8 mouse cellular contexts compared by ENCODE assay signal in the genomic region with DNA sequence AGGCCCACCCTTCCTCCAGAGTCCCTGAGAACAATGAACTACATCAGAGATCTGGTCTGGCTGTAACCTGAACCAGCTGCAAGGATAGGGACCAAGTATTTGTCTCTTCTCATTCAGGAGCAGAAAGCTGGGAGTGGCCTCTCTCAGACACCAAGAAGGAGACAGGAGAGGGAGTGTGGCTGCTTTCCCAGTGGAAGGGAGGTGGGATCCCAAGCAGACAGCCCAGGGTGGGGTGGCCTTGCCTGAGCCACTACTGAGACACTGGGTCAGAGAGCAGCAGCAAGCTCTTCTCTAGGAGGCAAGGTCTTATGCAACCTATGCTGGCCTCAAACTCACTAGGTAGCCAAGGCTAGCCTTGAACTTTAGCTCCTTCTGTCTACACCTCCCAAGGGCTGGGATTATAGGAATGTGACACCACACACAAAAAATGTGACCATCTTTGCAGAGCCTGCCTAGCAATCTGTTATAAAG.
DNase-seq lines count a peak whose midpoint lies in the region; ATAC-seq and TF ChIP-seq lines count a peak whose summit lies in the region.

No protein-coding gene starts in this region.

- H3K4me3 ChIP-seq in midbrain, embryonic 16.5 days (ENCODE audit: low read depth, low read length), result no peak overlapping the region
- no peak overlapping the region for H3K4me3 ChIP-seq in midbrain, embryonic 11.5 days (ENCODE audit: low read depth, low read length)
- H3K4me3 ChIP-seq in intestine, embryonic 15.5 days (replicated peaks), result no peak overlapping the region
- no peak overlapping the region for H3K4me3 ChIP-seq in stomach, postnatal 0 days (ENCODE audit: low read depth, low read length)

- peak; percentile 28 for DNase-seq in adrenal gland, adult 2 months
- DNase-seq in adrenal gland, postnatal 25 days, result no peak
- no peak for DNase-seq in midbrain, embryonic 11.5 days (ENCODE audit: low spot score, missing footprints)
- DNase-seq in stomach, postnatal 0 days (ENCODE audit: low spot score), result no peak
- DNase-seq in layer of hippocampus, adult 9-11 months, result no peak

- ATAC-seq in midbrain, embryonic 16.5 days, result no peak
- ATAC-seq in midbrain, embryonic 11.5 days (ENCODE audit: low FRiP score), result no peak
- ATAC-seq in intestine, embryonic 15.5 days, result peak; percentile 64
- peak; percentile 47; the same call in 1 of the 2 replicates for ATAC-seq in stomach, postnatal 0 days (ENCODE audit: low FRiP score, low TSS enrichment)
- ATAC-seq in erythroblast, adult 5-6 weeks (replicated peaks; ENCODE audit: low FRiP score, poor library complexity, severe bottlenecking), result no peak

- H3K9me3 ChIP-seq in midbrain, embryonic 16.5 days (replicated peaks; ENCODE audit: control insufficient read depth, low read length, poor library complexity, severe bottlenecking), result no peaks in the 10 kb centered on the region; the same call in 1 of the 2 replicates
- H3K9me3 ChIP-seq in midbrain, embryonic 11.5 days (ENCODE audit: control insufficient read depth, low read length), result no peaks in the 10 kb centered on the region; the same call in 1 of the 2 replicates
- no peaks in the 10 kb centered on the region for H3K9me3 ChIP-seq in intestine, embryonic 15.5 days
- no peaks in the 10 kb centered on the region for H3K9me3 ChIP-seq in stomach, postnatal 0 days (ENCODE audit: control insufficient read depth, low read length)

- no peaks in the 10 kb centered on the region for H3K27me3 ChIP-seq in midbrain, embryonic 16.5 days (ENCODE audit: control insufficient read depth, insufficient read depth, low read depth, low read length)
- no peaks in the 10 kb centered on the region for H3K27me3 ChIP-seq in midbrain, embryonic 11.5 days (ENCODE audit: control insufficient read depth, insufficient read depth, low read length)
- no peaks in the 10 kb centered on the region for H3K27me3 ChIP-seq in intestine, embryonic 15.5 days (replicated peaks)
- H3K27me3 ChIP-seq in stomach, postnatal 0 days (ENCODE audit: control insufficient read depth, insufficient read depth, low read length), result no peaks in the 10 kb centered on the region

- no peak for TF ChIP-seq EP300 in stomach, postnatal 0 days (optimal IDR thresholded peaks at IDR 0.05)

- H3K4me2 ChIP-seq in midbrain, embryonic 16.5 days (ENCODE audit: low read length), result no peak overlapping the region
- no peak overlapping the region for H3K4me2 ChIP-seq in midbrain, embryonic 11.5 days
- no peak overlapping the region for H3K4me2 ChIP-seq in intestine, embryonic 15.5 days (replicated peaks)
- H3K4me2 ChIP-seq in stomach, postnatal 0 days (replicated peaks; ENCODE audit: low read depth), result no peak overlapping the region

- H3K9ac ChIP-seq in midbrain, embryonic 16.5 days (ENCODE audit: low read depth, low read length), result no peak overlapping the region
- H3K9ac ChIP-seq in midbrain, embryonic 11.5 days (ENCODE audit: low read length), result no peak overlapping the region
- H3K9ac ChIP-seq in intestine, embryonic 15.5 days, result peak overlapping the region; percentile 28; the same call in 1 of the 2 replicates
- H3K9ac ChIP-seq in stomach, postnatal 0 days (ENCODE audit: low read length), result no peak overlapping the region

- 0 out of 2 replicates have a peak, but pooled peaks cover 2% of the 10 kb centered on the region for H3K36me3 ChIP-seq in midbrain, embryonic 16.5 days (ENCODE audit: control insufficient read depth, insufficient read depth, low read length)
- no peaks in the 10 kb centered on the region for H3K36me3 ChIP-seq in midbrain, embryonic 11.5 days (ENCODE audit: control insufficient read depth, insufficient read depth, low read length)
- no peaks in the 10 kb centered on the region for H3K36me3 ChIP-seq in intestine, embryonic 15.5 days
- H3K36me3 ChIP-seq in stomach, postnatal 0 days (ENCODE audit: control insufficient read depth, insufficient read depth, low read length), result no peaks in the 10 kb centered on the region

- H3K27ac ChIP-seq in midbrain, embryonic 16.5 days (ENCODE audit: low read length), result 0 out of 2 replicates have a peak overlapping the region, but pooled peaks have one; percentile 9
- no peak overlapping the region for H3K27ac ChIP-seq in midbrain, embryonic 11.5 days (ENCODE audit: low read depth, low read length)
- H3K27ac ChIP-seq in intestine, embryonic 15.5 days, result peak overlapping the region; percentile 69
- peak overlapping the region; percentile 61; the same call in 1 of the 2 replicates for H3K27ac ChIP-seq in stomach, postnatal 0 days (replicated peaks)

- no peak for TF ChIP-seq CTCF in stomach, postnatal 0 days (IDR thresholded peaks at IDR 0.05; ENCODE audit: low read depth)

- 0 out of 2 replicates have a peak, but pooled peaks cover 5% of the 10 kb centered on the region for H3K4me1 ChIP-seq in midbrain, embryonic 16.5 days (ENCODE audit: control insufficient read depth, insufficient read depth, low read length)
- no peaks in the 10 kb centered on the region for H3K4me1 ChIP-seq in midbrain, embryonic 11.5 days (ENCODE audit: control insufficient read depth, insufficient read depth, low read length)
- H3K4me1 ChIP-seq in intestine, embryonic 15.5 days (replicated peaks), result peaks cover 32% of the 10 kb centered on the region
- H3K4me1 ChIP-seq in stomach, postnatal 0 days (replicated peaks; ENCODE audit: control insufficient read depth, insufficient read depth), result peaks cover 3% of the 10 kb centered on the region; the same call in 1 of the 2 replicates

Comparison
In these comparisons a context has a peak if more than half of its experiments do, and no peak if none do; other contexts are left out.
1. ATAC-seq: peak in intestine, embryonic 15.5 days (single experiment) and stomach, postnatal 0 days (single experiment); none in midbrain, embryonic 16.5 days (single experiment), midbrain, embryonic 11.5 days (single experiment) and erythroblast, adult 5-6 weeks (single experiment).